Mouse (Mus musculus) MEL (cell line): ENCODE data around the gene Fam151a. TPM values are rescaled to one million over a fixed set of nuclear protein-coding genes. Genes with fewer than 3 reads are reported as not detected.

ENCODE experiments used
- DNase-seq: peaks from one replicate; pipeline ENCODE4 v3.0.0; 2011; ENCODE audit warnings: low read depth, low spot score
- H3K27ac ChIP-seq: 2 replicates; pipeline ENCODE4 v1.5.1; 2012; ENCODE audit warnings: low read depth, mild to moderate bottlenecking, control low read depth, low read length, moderate library complexity; ENCODE audit not compliant: control insufficient read depth
- H3K27me3 ChIP-seq, 2 experiments: fragments of 150-350 bp in 1 of 2; sonication (generic) in 1 of 2; 2 replicates each; pipeline ENCODE4 v1.6.1; 2012; ENCODE audit warnings: low read length in 2 of 2, mild to moderate bottlenecking in 2 of 2, improper control_type of control experiment in 1 of 2, moderate library complexity in 1 of 2; ENCODE audit not compliant: insufficient read depth in 2 of 2, control insufficient read depth in 1 of 2
- H3K36me3 ChIP-seq, 2 experiments: 2 replicates each; pipeline ENCODE4 v1.6.1; 2012 to 2014; ENCODE audit warnings: low read length in 2 of 2, improper control_type of control experiment in 1 of 2, inconsistent platforms in 1 of 2, mild to moderate bottlenecking in 1 of 2; ENCODE audit not compliant: insufficient read depth in 2 of 2, control insufficient read depth in 1 of 2
- H3K4me1 ChIP-seq, 2 experiments: fragments of 150-350 bp in 1 of 2; sonication (generic) in 1 of 2; 2 replicates each; pipeline ENCODE4 v1.6.1; 2012; ENCODE audit warnings: low read length in 2 of 2, improper control_type of control experiment in 1 of 2, mild to moderate bottlenecking in 1 of 2; ENCODE audit not compliant: insufficient read depth in 2 of 2, control insufficient read depth in 1 of 2
- H3K4me3 ChIP-seq, 2 experiments: fragments of 150-350 bp in 1 of 2; sonication (generic) in 1 of 2; 2 replicates each; pipeline ENCODE4 v1.5.1; 2012; ENCODE audit warnings: low read depth in 2 of 2, low read length in 2 of 2, mild to moderate bottlenecking in 2 of 2, moderate library complexity in 2 of 2, control low read depth in 1 of 2, improper control_type of control experiment in 1 of 2; ENCODE audit not compliant: control insufficient read depth in 1 of 2, insufficient read depth in 1 of 2
- H3K79me2 ChIP-seq: 2 replicates; pipeline ENCODE4 v1.6.1; 2012; ENCODE audit warnings: mild to moderate bottlenecking, low read length, moderate library complexity; ENCODE audit not compliant: control insufficient read depth, poor library complexity, insufficient read depth
- H3K9ac ChIP-seq: 2 replicates; pipeline ENCODE4 v1.6.1; 2012; ENCODE audit warnings: low read depth, mild to moderate bottlenecking, control low read depth, low read length, moderate library complexity; ENCODE audit not compliant: control insufficient read depth, poor library complexity, severe bottlenecking
- H3K9me3 ChIP-seq: fragments of 150-350 bp; sonication (generic); replicated peaks from 2 replicates; pipeline ENCODE4 v1.6.1; 2012; ENCODE audit warnings: mild to moderate bottlenecking, low read length, improper control_type of control experiment, moderate library complexity; ENCODE audit not compliant: insufficient read depth
- CHD2 ChIP-seq: IDR thresholded peaks from 2 replicates; pipeline ENCODE4 v1.6.1; 2011; ENCODE audit warnings: low read length, improper control_type of control experiment
- CTCF ChIP-seq, 3 experiments: IDR thresholded peaks in 2 of 3; conservative IDR thresholded peaks in 1 of 3; 2 replicates each; pipeline ENCODE4 v1.5.1; 2011 to 2012; ENCODE audit warnings: low read length in 3 of 3, low read depth in 2 of 3, mild to moderate bottlenecking in 2 of 3, improper control_type of control experiment in 1 of 3, inconsistent platforms in 1 of 3, mixed read lengths in 1 of 3, moderate library complexity in 1 of 3; ENCODE audit not compliant: control insufficient read depth in 1 of 3, insufficient read depth in 1 of 3, poor library complexity in 1 of 3, severe bottlenecking in 1 of 3
- ELF1 ChIP-seq: IDR thresholded peaks from 2 replicates; pipeline ENCODE4 v1.6.1; 2014; ENCODE audit warnings: low read depth, mild to moderate bottlenecking, inconsistent platforms, low read length, improper control_type of control experiment, moderate library complexity
- KAT2A ChIP-seq: conservative IDR thresholded peaks from 2 replicates; pipeline ENCODE4 v1.6.1; 2012; ENCODE audit warnings: low read depth, low read length, improper control_type of control experiment, inconsistent platforms
- MAZ ChIP-seq: IDR thresholded peaks from 2 replicates; pipeline ENCODE4 v1.6.1; 2012; ENCODE audit warnings: low read depth, mild to moderate bottlenecking, inconsistent platforms, low read length, improper control_type of control experiment
- MYB ChIP-seq: IDR thresholded peaks from 2 replicates; pipeline ENCODE4 v1.6.1; 2011; ENCODE audit warnings: mild to moderate bottlenecking, low read depth, low read length, improper control_type of control experiment
- MYC ChIP-seq: IDR thresholded peaks from 2 replicates; pipeline ENCODE4 v1.6.1; 2011; ENCODE audit warnings: low read depth, mild to moderate bottlenecking, low read length, improper control_type of control experiment, moderate library complexity
- POLR2AphosphoS2 ChIP-seq: IDR thresholded peaks from 2 replicates; pipeline ENCODE4 v1.6.1; 2011; ENCODE audit warnings: low read length, improper control_type of control experiment
- POLR2AphosphoS5 ChIP-seq: IDR thresholded peaks from 2 replicates; pipeline ENCODE4 v1.6.1; 2012; ENCODE audit warnings: low read depth, borderline replicate concordance, mild to moderate bottlenecking, inconsistent platforms, low read length, moderate library complexity, mixed read lengths
- SMC3 ChIP-seq: IDR thresholded peaks from 2 replicates; pipeline ENCODE4 v1.6.1; 2011; ENCODE audit warnings: low read depth, low read length, improper control_type of control experiment
- ZMIZ1 ChIP-seq: IDR thresholded peaks from 2 replicates; pipeline ENCODE4 v1.6.1; 2012; ENCODE audit warnings: low read depth, mild to moderate bottlenecking, inconsistent platforms, low read length, improper control_type of control experiment, moderate library complexity
- ZNF384 ChIP-seq: IDR thresholded peaks from 2 replicates; pipeline ENCODE4 v1.6.1; 2012; ENCODE audit warnings: low read depth, mild to moderate bottlenecking, inconsistent platforms, low read length, improper control_type of control experiment
- polyA plus RNA-seq, 2 experiments: library from polyadenylated mRNA; stranded (reverse) in 1 of 2; unstranded in 1 of 2; fragments of >175 nt in 1 of 2; fragments of >200 nt in 1 of 2; gene quantifications; 2 replicates each; pipeline versions ENCODE4 v1.2.1 to v1.2.4; 2012; ENCODE audit warnings: low replicate concordance in 2 of 2, low read depth in 1 of 2; ENCODE audit not compliant: insufficient read length in 2 of 2, insufficient read depth in 1 of 2, missing spikeins in 1 of 2
- total RNA-seq: library from RNA; depleted of rRNA; stranded (reverse); fragments of 300-350 nt; gene quantifications from 2 replicates; pipeline ENCODE4 v1.2.3, GENCODE M21; 2012; rRNA removed

The Fam151a gene
- total and polyA plus RNA-seq, 3 experiments, result 0.08 TPM; not detected in 2

GRCm38 (mm10) chr4:106794247-106794646, 60.6 kb downstream of the Fam151a start (continued):
- no peak for TF ChIP-seq MYC
- no peak for TF ChIP-seq CHD2
- no peak for TF ChIP-seq POLR2AphosphoS2
- no peak for TF ChIP-seq SMC3
- no peak; the same call in 1 of the 2 replicates for TF ChIP-seq MAZ
- peak; percentile 60; the same call in 1 of the 2 replicates for TF ChIP-seq MYB
- no peak for TF ChIP-seq KAT2A
- TF ChIP-seq ZMIZ1, result no peak
- no peak for TF ChIP-seq ELF1
- no peak for TF ChIP-seq CTCF (IDR thresholded peaks at IDR 0.05 in 2 of 3, conservative IDR thresholded peaks at IDR 0.05 in 1 of 3; ENCODE audit: control insufficient read depth in 1 of 3, insufficient read depth in 1 of 3, low read depth in 2 of 3, low read length in 3 of 3, poor library complexity in 1 of 3, severe bottlenecking in 1 of 3)

- no peak overlapping the region for H3K9ac ChIP-seq
- no peaks in the 10 kb centered on the region for H3K27me3 ChIP-seq
- H3K4me3 ChIP-seq, result no peak overlapping the region
- DNase-seq, result no peak
- no peak for TF ChIP-seq POLR2AphosphoS5
- 0 out of 2 replicates have a peak, but pooled peaks have one; percentile 8 for TF ChIP-seq ZNF384
- H3K36me3 ChIP-seq, result peaks cover 0 to 24% of the 10 kb centered on the region in 2 experiments; a peak in 2 of 4 replicates
- H3K4me1 ChIP-seq, result peaks cover 22 to 42% of the 10 kb centered on the region in 2 experiments
- H3K27ac ChIP-seq, result no peak overlapping the region
- no peaks in the 10 kb centered on the region for H3K79me2 ChIP-seq
- no peaks in the 10 kb centered on the region for H3K9me3 ChIP-seq
These were observed 61.6 kb downstream of the Fam151a start for GRCm38 (mm10) chr4:106795289-106795688.

Other genes starting within 250 kb of the Fam151a start
- gene Bsnd, start 241.6 kb upstream of the Fam151a start, total RNA-seq, result 0.04 TPM in 1 of 2 replicates, not detected in the other
- not detected for gene Bsnd, start 241.6 kb upstream of the Fam151a start, polyA plus RNA-seq
- gene Dhcr24, start 172.9 kb upstream of the Fam151a start, total RNA-seq, result 37.6 and 39.2 TPM in 2 replicates
- 10 to 100 TPM in 1 of 2 experiments, not detected in 1; 63.0 TPM for gene Dhcr24, start 172.9 kb upstream of the Fam151a start, polyA plus RNA-seq
- 6.1 and 6.7 TPM in 2 replicates for gene Lexm, start 116.6 kb upstream of the Fam151a start, total RNA-seq
- gene Lexm, start 116.6 kb upstream of the Fam151a start, polyA plus RNA-seq, result 10 to 100 TPM in 1 of 2 experiments, not detected in 1; 17.5 TPM
- 0.04 TPM in 1 of 2 replicates, not detected in the other for gene Ttc22, start 111.5 kb upstream of the Fam151a start, total RNA-seq
- not detected for gene Ttc22, start 111.5 kb upstream of the Fam151a start, polyA plus RNA-seq
- gene Pars2, start 82.8 kb upstream of the Fam151a start, total RNA-seq, result 10.9 and 11.2 TPM in 2 replicates
- 10 to 100 TPM in 1 of 2 experiments, not detected in 1; 11.3 TPM for gene Pars2, start 82.8 kb upstream of the Fam151a start, polyA plus RNA-seq
- 49.4 and 54.8 TPM in 2 replicates for gene Ttc4, start 54.9 kb upstream of the Fam151a start, total RNA-seq
- gene Ttc4, start 54.9 kb upstream of the Fam151a start, polyA plus RNA-seq, result 10 to 100 TPM in 1 of 2 experiments, not detected in 1; 54.8 TPM
- gene Mroh7, start 3.0 kb upstream of the Fam151a start, total RNA-seq, result not detected in 2 replicates
- gene Mroh7, start 3.0 kb upstream of the Fam151a start, polyA plus RNA-seq, result under 1 TPM in 1 of 2 experiments, not detected in 1; 0.03 TPM
- gene Acot11, start 71.1 kb downstream of the Fam151a start, total RNA-seq, result 1.5 and 1.8 TPM in 2 replicates
- gene Acot11, start 71.1 kb downstream of the Fam151a start, polyA plus RNA-seq, result 1 to 10 TPM in 1 of 2 experiments, not detected in 1; 2.5 TPM
- gene Ssbp3, start 176.8 kb downstream of the Fam151a start, total RNA-seq, result 28.3 and 30.5 TPM in 2 replicates
- gene Ssbp3, start 176.8 kb downstream of the Fam151a start, polyA plus RNA-seq, result 100 to 1,000 TPM; 116 to 242 TPM